Mouse (Mus musculus) urinary bladder, postnatal 36 days (tissue): ENCODE results near the gene Prodh2.
"Not testable (repeated sequence)": the region's sequence is repeated elsewhere in the genome, so short reads cannot be mapped to it uniquely, and the experiment has no call there.

Experiments
- DNase-seq, 2 experiments: peaks; one replicate each; pipeline ENCODE4 v3.0.0; 2022; ENCODE audit warnings: low spot score in 2 of 2, mixed read lengths in 1 of 2

Prodh2 gene

GRCm38 (mm10) chr7:30493401-30493931 lies at the start of gene Prodh2:
Gene Prodh2 (plus strand): TSS chr7:30493622.
- DNase-seq, result no peak

- DNase-seq, result no peak
Measured at GRCm38 (mm10) chr7:30443696-30444095, 49.7 kb upstream of the Prodh2 start.

- no peak for DNase-seq
Measured at GRCm38 (mm10) chr7:30444154-30444970, 49.1 kb upstream of the Prodh2 start.

GRCm38 (mm10) chr7:30444971-30445751 lies 48.3 kb upstream of the Prodh2 start, which contains the start of gene Aplp1:
Gene Aplp1 (minus strand): TSS chr7:30445535.
- DNase-seq, result peak; percentile 20 to 26

GRCm38 (mm10) chr7:30450241-30450640 lies 43.2 kb upstream of the Prodh2 start:
- DNase-seq, result no peak

- no peak for DNase-seq
Measured at GRCm38 (mm10) chr7:30453327-30453726, 40.1 kb upstream of the Prodh2 start.

- peak in 1 of 2 experiments; percentile 27 for DNase-seq
Measured at GRCm38 (mm10) chr7:30453766-30454165, 39.7 kb upstream of the Prodh2 start.

GRCm38 (mm10) chr7:30454259-30454658 lies 39.2 kb upstream of the Prodh2 start:
- DNase-seq, result no peak

- DNase-seq, result no peak
Measured at GRCm38 (mm10) chr7:30456487-30456886, 36.9 kb upstream of the Prodh2 start.

GRCm38 (mm10) chr7:30456911-30457628 lies 36.4 kb upstream of the Prodh2 start:
- no peak for DNase-seq

GRCm38 (mm10) chr7:30457629-30458330 lies 35.6 kb upstream of the Prodh2 start, which contains the start of the genes Kirrel2 and Nphs1:
Gene Kirrel2 (minus strand): TSS chr7:30457690.
Gene Nphs1 (plus strand): TSS chr7:30458315.
- DNase-seq, result no peak

GRCm38 (mm10) chr7:30459484-30459883 lies 33.9 kb upstream of the Prodh2 start:
- no peak for DNase-seq

GRCm38 (mm10) chr7:30463568-30463967 lies 29.9 kb upstream of the Prodh2 start:
- DNase-seq, result no peak

GRCm38 (mm10) chr7:30463996-30464395 lies 29.4 kb upstream of the Prodh2 start:
- DNase-seq, result no peak

- DNase-seq, result no peak
Measured at GRCm38 (mm10) chr7:30464816-30465300, 28.6 kb upstream of the Prodh2 start.

GRCm38 (mm10) chr7:30472411-30472810 lies 21.0 kb upstream of the Prodh2 start:
- DNase-seq, result no peak

GRCm38 (mm10) chr7:30474999-30475398 lies 18.4 kb upstream of the Prodh2 start:
- no peak for DNase-seq

- not testable (repeated sequence) for DNase-seq
Measured at GRCm38 (mm10) chr7:30476136-30476535, 17.3 kb upstream of the Prodh2 start.

GRCm38 (mm10) chr7:30477415-30478381 lies 15.7 kb upstream of the Prodh2 start:
- no peak for DNase-seq

- no peak for DNase-seq
Measured at GRCm38 (mm10) chr7:30484250-30484649, 9.2 kb upstream of the Prodh2 start.
